ENCODE assay signal across 8 mouse cellular contexts in the genomic region with DNA sequence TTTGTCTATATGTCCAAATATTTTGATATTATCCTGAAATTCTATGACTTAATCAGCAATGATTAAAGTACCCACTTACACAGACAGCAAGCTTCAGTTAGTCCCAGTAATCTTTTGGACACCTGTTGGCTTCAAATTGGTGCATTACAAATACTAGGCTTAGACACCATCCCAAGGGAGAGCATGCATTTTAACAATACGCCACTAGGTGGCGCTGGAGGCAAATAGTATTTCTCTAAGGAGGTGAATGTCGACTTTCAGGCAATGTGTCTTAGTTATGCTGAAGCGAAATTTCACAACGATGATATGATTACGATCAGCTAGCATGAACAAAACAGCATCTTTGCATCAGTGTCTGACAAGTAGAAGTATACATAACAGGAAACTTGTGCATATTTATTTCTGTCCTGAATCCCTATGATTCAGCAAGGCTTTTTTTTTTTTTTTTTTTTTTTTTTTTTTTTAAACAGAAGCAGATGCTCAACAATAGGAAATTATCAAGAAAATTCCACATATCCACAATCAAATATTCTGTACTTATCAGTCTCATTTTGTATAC.
DNase-seq lines count a peak whose midpoint lies in the region; ATAC-seq and TF ChIP-seq lines count a peak whose summit lies in the region.

No protein-coding gene starts in this region.

- WGBS in cerebellum, adult 2 months: under 1% methylated on average over 6 of the region's 6 CpGs
- 10% methylated on average over 6 of the region's 6 CpGs for WGBS in hindbrain, embryonic 15.5 days

- DNase-seq in WW6 (ENCODE audit: low read depth, low spot score): peak; percentile 42
- peak; percentile 83 to 91 for DNase-seq in cerebellum, adult 2 months
- peak; percentile 87 to 92 for DNase-seq in layer of hippocampus, postnatal 14 days (ENCODE audit: low spot score in 2 of 2)
- DNase-seq in lung, postnatal 36 days: peak; percentile 83
- DNase-seq in right cerebral cortex, postnatal 14 days: peak; percentile 89
- no peak for DNase-seq in T-cell, adult 2 months (ENCODE audit: low spot score)

- TF ChIP-seq CTCF in cerebellum, adult 2 months (IDR thresholded peaks at IDR 0.05; ENCODE audit: borderline replicate concordance, insufficient read depth, low read depth, low read length): peak; percentile 56; the same call in 1 of the 2 replicates

- no peak for TF ChIP-seq POLR2A in cerebellum, adult 2 months (IDR thresholded peaks at IDR 0.05; ENCODE audit: borderline replicate concordance, insufficient read depth, low read length)

- no peak overlapping the region for H3K9ac ChIP-seq in hindbrain, embryonic 15.5 days

- no peaks in the 10 kb centered on the region for H3K36me3 ChIP-seq in hindbrain, embryonic 15.5 days

- peaks cover 2% of the 10 kb centered on the region; the same call in 1 of the 2 replicates for H3K4me1 ChIP-seq in cerebellum, adult 2 months (ENCODE audit: control insufficient read depth, insufficient read depth, low read length)
- H3K4me1 ChIP-seq in hindbrain, embryonic 15.5 days (replicated peaks): no peaks in the 10 kb centered on the region

- no peak overlapping the region for H3K27ac ChIP-seq in cerebellum, adult 2 months (ENCODE audit: insufficient read depth, low read length)
- H3K27ac ChIP-seq in hindbrain, embryonic 15.5 days (replicated peaks): no peak overlapping the region

- H3K4me2 ChIP-seq in hindbrain, embryonic 15.5 days: peak overlapping the region; percentile 42

- no peaks in the 10 kb centered on the region for H3K27me3 ChIP-seq in cerebellum, adult 2 months (ENCODE audit: control insufficient read depth, insufficient read depth, low read length)
- H3K27me3 ChIP-seq in hindbrain, embryonic 15.5 days: no peaks in the 10 kb centered on the region

- peak; percentile 96 for ATAC-seq in frontal cortex, adult (ENCODE audit: low TSS enrichment)
- ATAC-seq in hindbrain, embryonic 15.5 days (ENCODE audit: low FRiP score, low read depth): peak; percentile 69

- H3K9me3 ChIP-seq in hindbrain, embryonic 15.5 days: no peaks in the 10 kb centered on the region

- no peak overlapping the region for H3K4me3 ChIP-seq in cerebellum, adult 2 months (replicated peaks; ENCODE audit: insufficient read depth, low read depth, low read length)
- H3K4me3 ChIP-seq in hindbrain, embryonic 15.5 days: no peak overlapping the region
